Mouse (Mus musculus) erythroblast, embryonic 14.5 days (primary cell): Measurements from ENCODE around the gene Garnl3. TPM values are rescaled to one million over a fixed set of nuclear protein-coding genes. Genes with fewer than 3 reads are reported as not detected.

Source experiments
- H3K27me3 ChIP-seq: 2 replicates; pipeline ENCODE4 v1.6.1; 2012; ENCODE audit warnings: inconsistent platforms; ENCODE audit not compliant: control insufficient read depth
- H3K36me3 ChIP-seq: 2 replicates; pipeline ENCODE4 v1.6.1; 2012; ENCODE audit warnings: mild to moderate bottlenecking, inconsistent platforms; ENCODE audit not compliant: control insufficient read depth
- H3K4me1 ChIP-seq: 2 replicates; pipeline ENCODE4 v1.6.1; 2012; ENCODE audit warnings: inconsistent platforms; ENCODE audit not compliant: control insufficient read depth
- H3K4me3 ChIP-seq: replicated peaks from 2 replicates; pipeline ENCODE3; 2012; ENCODE audit warnings: moderate library complexity, mild to moderate bottlenecking, inconsistent platforms
- H3K9me3 ChIP-seq: 2 replicates; pipeline ENCODE4 v1.6.1; 2012; ENCODE audit warnings: low read length, inconsistent platforms, mixed read lengths; ENCODE audit not compliant: control insufficient read depth
- GATA1 ChIP-seq: IDR thresholded peaks from 2 replicates; pipeline ENCODE4 v1.6.1; 2012; ENCODE audit warnings: low read length, inconsistent platforms, mixed read lengths
- TAL1 ChIP-seq: IDR thresholded peaks from 3 replicates; pipeline ENCODE4 v1.6.1; 2012; ENCODE audit warnings: low read length, inconsistent platforms, mixed read lengths
- polyA plus RNA-seq: library from polyadenylated mRNA; stranded (reverse); fragments of >175 nt; gene quantifications from 2 replicates; pipeline ENCODE4 v1.2.3, GENCODE M21; 2012

The Garnl3 gene
- polyA plus RNA-seq, 1 experiment: not detected

- Histone ChIP-seq H3K27me3 (no peaks in the 10 kb centered on the region), H3K4me1 (no peaks in the 10 kb centered on the region), H3K9me3 (peaks cover 8% of the 10 kb centered on the region), H3K36me3 (peaks cover 51% of the 10 kb centered on the region), H3K4me3 (no peak overlapping the region)
- TF ChIP-seq TAL1: no peak
- no peak for TF ChIP-seq GATA1
These were observed 176.9 kb downstream of the Garnl3 start for GRCm38 (mm10) chr2:32954581-32954980.

- Histone ChIP-seq H3K36me3 (peaks cover 50% of the 10 kb centered on the region), H3K4me1 (no peaks in the 10 kb centered on the region)
These were observed 184.0 kb downstream of the Garnl3 start for GRCm38 (mm10) chr2:32947454-32947853.

GRCm38 (mm10) chr2:32940483-32940882 lies 191.0 kb downstream of the Garnl3 start:
- Histone ChIP-seq H3K36me3 (peaks cover 35% of the 10 kb centered on the region), H3K9me3 (no peaks in the 10 kb centered on the region), H3K27me3 (no peaks in the 10 kb centered on the region), H3K4me3 (no peak overlapping the region), H3K4me1 (peaks cover 6% of the 10 kb centered on the region)
- TF ChIP-seq TAL1 (no peak), GATA1 (no peak)

More at GRCm38 (mm10) chr2:32947454-32947853, 184.0 kb downstream of the Garnl3 start:
- no peaks in the 10 kb centered on the region for H3K27me3 ChIP-seq
- no peak for TF ChIP-seq GATA1
- H3K4me3 ChIP-seq: no peak overlapping the region
- H3K9me3 ChIP-seq: no peaks in the 10 kb centered on the region

GRCm38 (mm10) chr2:32939418-32939817 lies 192.0 kb downstream of the Garnl3 start:
- H3K36me3 ChIP-seq: peaks cover 32% of the 10 kb centered on the region
- H3K4me3 ChIP-seq: no peak overlapping the region
- no peaks in the 10 kb centered on the region for H3K9me3 ChIP-seq
- no peaks in the 10 kb centered on the region for H3K27me3 ChIP-seq
- TF ChIP-seq GATA1 (no peak), TAL1 (no peak)
- H3K4me1 ChIP-seq: peaks cover 6% of the 10 kb centered on the region

GRCm38 (mm10) chr2:32938741-32939140 lies 192.7 kb downstream of the Garnl3 start:
- Histone ChIP-seq H3K27me3 (no peaks in the 10 kb centered on the region), H3K4me1 (peaks cover 6% of the 10 kb centered on the region), H3K9me3 (no peaks in the 10 kb centered on the region), H3K36me3 (peaks cover 35% of the 10 kb centered on the region), H3K4me3 (no peak overlapping the region)
- TF ChIP-seq GATA1 (no peak), TAL1 (no peak)

Other genes starting within 250 kb of the Garnl3 start
- gene Rpl12, start 170.1 kb downstream of the Garnl3 start, polyA plus RNA-seq: 157 and 173 TPM in 2 replicates
- 0.18 and 0.20 TPM in 2 replicates for gene Lrsam1, start 170.0 kb downstream of the Garnl3 start, polyA plus RNA-seq
- gene Slc2a8, start 149.6 kb downstream of the Garnl3 start, polyA plus RNA-seq: 4.3 and 7.0 TPM in 2 replicates
- 0.03 TPM in 1 of 2 replicates, not detected in the other for gene Angptl2, start 84.4 kb upstream of the Garnl3 start, polyA plus RNA-seq
- gene Ralgps1, start 239.8 kb upstream of the Garnl3 start, polyA plus RNA-seq: not detected in 2 replicates